27 mouse cellular contexts compared by ENCODE assay signal in the genomic region with DNA sequence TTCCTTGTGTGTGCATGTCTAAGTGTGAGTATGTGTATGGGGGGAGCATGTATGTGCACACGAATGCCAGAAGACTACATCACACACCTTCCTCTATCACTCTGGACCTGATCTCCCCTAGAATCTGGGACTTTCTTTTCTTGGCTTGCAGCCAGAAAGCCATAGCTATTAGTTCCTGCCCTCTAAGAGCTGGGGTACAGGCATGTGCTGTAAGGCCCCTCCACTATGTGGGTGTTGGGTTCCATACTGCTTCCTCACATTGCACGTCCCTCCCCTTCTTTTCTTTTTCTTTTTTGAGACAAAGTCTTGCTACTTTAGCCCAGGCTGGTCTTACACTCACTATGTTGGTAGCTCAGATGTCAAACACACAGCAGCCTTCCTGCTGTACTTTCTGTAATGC. TPM values are rescaled to one million over a fixed set of nuclear protein-coding genes. Genes with fewer than 3 reads are reported as not detected.
"Had no signal": no experiment of that assay in that cellular context is flagged by ENCODE, and none has a peak within 500 bp of the region (broad histone marks: within the 10 kb centered on the region; RNA-seq: fewer than 3 reads in every experiment).

No protein-coding gene starts in this region.

- H3K4me2 ChIP-seq: lung, embryonic 15.5 days; midbrain, embryonic 12.5 days; neural tube, embryonic 13.5 days; neural tube, embryonic 15.5 days had no signal

- DNase-seq: liver, postnatal 0 days; lung, adult 2 months; lung, postnatal 14 days; lung, postnatal 36 days; midbrain, embryonic 14.5 days; retina, postnatal 1 day; right cerebral cortex, adult 18-20 months; right cerebral cortex, postnatal 25 days; right cerebral cortex, postnatal 4 days; spleen, adult 18-20 months; thymus, adult 18-20 months; thymus, postnatal 14 days; thymus, postnatal 36 days had no signal

- H3K27me3 ChIP-seq: lung, embryonic 15.5 days; megakaryocyte, embryonic 14.5 days; midbrain, embryonic 12.5 days; neural tube, embryonic 13.5 days; neural tube, embryonic 15.5 days had no signal

- H3K4me1 ChIP-seq: midbrain, embryonic 10.5 days; midbrain, embryonic 12.5 days; neural tube, embryonic 13.5 days; neural tube, embryonic 15.5 days had no signal

- ATAC-seq: liver, postnatal 0 days; lung, postnatal 0 days; midbrain, embryonic 16.5 days had no signal

- H3K27ac ChIP-seq: lung, embryonic 15.5 days; macrophage; midbrain, embryonic 10.5 days; midbrain, embryonic 12.5 days; neural tube, embryonic 13.5 days; neural tube, embryonic 15.5 days had no signal

- H3K36me3 ChIP-seq: lung, embryonic 15.5 days; midbrain, embryonic 10.5 days; midbrain, embryonic 12.5 days; neural tube, embryonic 13.5 days; neural tube, embryonic 15.5 days had no signal

- H3K9me3 ChIP-seq: lung, embryonic 15.5 days; megakaryocyte, embryonic 14.5 days; midbrain, embryonic 10.5 days; neural tube, embryonic 13.5 days; neural tube, embryonic 15.5 days had no signal

- H3K9ac ChIP-seq: liver, postnatal 0 days; lung, embryonic 15.5 days; midbrain, embryonic 12.5 days; neural tube, embryonic 13.5 days; neural tube, embryonic 15.5 days had no signal

- H3K4me3 ChIP-seq: lung, embryonic 15.5 days; megakaryocyte, embryonic 14.5 days; midbrain, embryonic 10.5 days; midbrain, embryonic 12.5 days; myocyte; neural tube, embryonic 13.5 days; neural tube, embryonic 15.5 days had no signal

RNA-seq across cellular contexts. Expression of gene Gm572, which starts 7.8 kb away (rescaled TPM):
- total RNA-seq: megakaryocyte progenitor cell, adult 5-6 weeks had no signal
- polyA plus RNA-seq: liver, postnatal 0 days; lung, embryonic 15.5 days; lung, postnatal 0 days; macrophage; midbrain, embryonic 12.5 days; midbrain, embryonic 14.5 days; midbrain, embryonic 16.5 days; neural tube, embryonic 11.5 days; neural tube, embryonic 13.5 days; neural tube, embryonic 15.5 days; stomach, embryonic 14.5 days; thymus, postnatal 0 days had no signal

RNA-seq across cellular contexts. Expression of gene Masp2, which starts 33.0 kb away (rescaled TPM):
- polyA plus RNA-seq: lung, postnatal 0 days; midbrain, embryonic 12.5 days; stomach, embryonic 14.5 days had no signal
